Mouse (Mus musculus) gastrocnemius, postnatal 25 days (tissue): ENCODE results near the gene Inhbb. TPM values are rescaled to one million over a fixed set of nuclear protein-coding genes. Genes with fewer than 3 reads are reported as not detected.

Source experiments
- DNase-seq: peaks from one replicate; pipeline ENCODE4 v3.0.0; 2022
- total RNA-seq, 2 experiments: library from RNA; stranded (reverse); gene quantifications; 1 replicate in 1 of 2; 2 replicates in 1 of 2; pipeline ENCODE4 v1.2.3; 2021

Inhbb gene
- total RNA-seq, 2 experiments from 2014 or later = 0.87 to 1.7 TPM

DNA sequence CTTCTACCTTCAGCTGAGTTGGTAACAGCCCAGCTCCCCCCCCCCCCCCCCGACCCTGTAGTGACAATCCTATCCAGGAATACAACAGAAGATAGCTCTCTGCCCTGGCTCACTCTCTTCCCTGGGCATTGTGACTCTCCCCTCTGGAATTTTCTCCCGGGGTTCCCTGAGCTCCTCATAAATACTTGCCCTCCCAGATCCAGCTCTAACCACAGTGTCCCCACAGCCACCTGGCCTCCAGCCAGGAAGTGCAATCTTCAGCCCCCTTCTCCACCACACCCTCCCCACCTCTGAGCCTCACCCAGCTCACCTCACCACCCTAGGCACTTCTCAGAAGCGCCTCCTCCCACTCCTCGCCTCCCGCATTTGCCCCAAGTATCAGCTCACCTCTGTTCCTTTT lies 46.7 kb downstream of the Inhbb start:
- DNase-seq = no peak

DNA sequence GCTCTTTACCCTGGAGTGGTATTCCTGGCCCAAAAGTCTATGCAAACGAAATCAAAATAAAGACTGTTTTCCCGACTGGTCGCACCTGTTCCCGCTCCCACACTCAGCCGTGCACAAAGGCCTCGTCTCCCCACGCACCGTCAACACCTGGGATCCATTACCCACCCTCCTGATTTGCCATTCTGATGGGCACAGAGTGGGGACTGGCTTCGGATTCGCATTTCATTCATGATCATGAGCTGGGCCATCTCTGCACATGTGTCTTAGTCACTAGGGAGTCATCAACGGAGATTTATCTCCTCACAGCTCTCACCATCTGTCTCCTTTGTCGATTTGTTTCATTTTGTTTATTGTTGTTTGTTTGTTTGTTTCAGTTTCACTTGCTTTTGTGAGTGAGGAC lies 54.5 kb downstream of the Inhbb start:
- no peak for DNase-seq

DNA sequence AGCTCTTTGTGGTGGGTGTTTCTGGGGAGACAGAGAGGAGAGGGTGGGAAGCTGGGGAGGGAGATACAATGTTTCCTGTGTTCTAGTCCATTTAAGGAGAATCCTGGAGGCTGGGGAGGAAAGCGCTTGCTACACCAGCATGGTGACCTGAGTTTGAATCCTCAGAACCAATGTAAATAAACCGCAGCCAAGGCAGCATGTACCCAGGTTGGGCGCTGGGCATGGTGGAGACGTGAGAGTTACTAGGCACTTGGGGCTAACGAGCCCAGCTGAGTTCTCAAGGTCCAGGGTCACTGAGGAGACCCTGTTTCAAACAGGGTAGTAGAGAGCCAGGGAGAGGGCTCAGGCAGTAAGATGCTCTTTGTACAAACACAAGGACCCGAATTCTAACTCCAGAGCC lies 55.7 kb downstream of the Inhbb start:
- DNase-seq = no peak

Other genes with a start within 250 kb of the Inhbb start
- gene Ralb, start 82.5 kb upstream of the Inhbb start, total RNA-seq = 10 to 100 TPM in 1 of 2 experiments, 1 to 10 TPM in 1; 7.7 to 10.4 TPM
- gene Tmem185b, start 103.9 kb upstream of the Inhbb start, total RNA-seq = 1 to 10 TPM; 3.7 to 4.3 TPM
- gene Epb41l5, start 226.8 kb upstream of the Inhbb start, total RNA-seq = 1 to 10 TPM; 1.8 to 2.1 TPM